Mouse (Mus musculus): Measurements from ENCODE around the gene Egfr.

The Egfr gene

DNA sequence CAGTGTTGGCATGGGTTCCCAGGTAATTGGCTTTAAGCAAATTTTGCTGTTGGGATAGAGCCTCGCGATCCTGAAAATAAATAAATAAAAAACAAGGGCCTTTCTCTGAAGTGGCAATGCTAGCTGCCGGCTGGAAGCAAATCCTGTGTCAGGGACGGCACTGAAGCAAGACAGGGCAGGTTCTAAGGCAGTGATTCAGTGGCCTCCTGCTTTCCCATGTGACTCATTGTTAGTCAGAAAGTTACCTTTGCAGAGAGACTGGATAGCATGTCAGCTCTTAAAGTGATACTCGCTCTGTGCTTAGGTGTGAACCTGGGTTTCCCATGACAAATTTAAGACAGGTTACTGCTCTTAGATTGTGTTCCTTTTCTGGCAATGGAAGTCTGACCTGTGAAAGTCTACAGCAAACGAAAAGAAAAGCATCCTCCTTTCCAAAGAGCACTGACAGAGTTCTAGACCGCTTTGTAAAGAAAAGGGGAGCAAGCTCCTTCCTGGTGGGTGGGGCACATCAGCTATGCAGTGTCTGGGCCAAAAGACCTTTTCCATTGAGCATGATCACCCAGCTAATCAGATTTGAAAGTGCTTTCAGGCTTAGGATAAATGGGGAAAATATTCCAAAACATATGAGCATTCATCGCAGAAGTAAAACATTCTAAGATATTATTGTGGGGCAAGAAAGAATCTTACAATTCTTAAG is 78.7 kb downstream of the Egfr start:
- no peak for DNase-seq

DNA sequence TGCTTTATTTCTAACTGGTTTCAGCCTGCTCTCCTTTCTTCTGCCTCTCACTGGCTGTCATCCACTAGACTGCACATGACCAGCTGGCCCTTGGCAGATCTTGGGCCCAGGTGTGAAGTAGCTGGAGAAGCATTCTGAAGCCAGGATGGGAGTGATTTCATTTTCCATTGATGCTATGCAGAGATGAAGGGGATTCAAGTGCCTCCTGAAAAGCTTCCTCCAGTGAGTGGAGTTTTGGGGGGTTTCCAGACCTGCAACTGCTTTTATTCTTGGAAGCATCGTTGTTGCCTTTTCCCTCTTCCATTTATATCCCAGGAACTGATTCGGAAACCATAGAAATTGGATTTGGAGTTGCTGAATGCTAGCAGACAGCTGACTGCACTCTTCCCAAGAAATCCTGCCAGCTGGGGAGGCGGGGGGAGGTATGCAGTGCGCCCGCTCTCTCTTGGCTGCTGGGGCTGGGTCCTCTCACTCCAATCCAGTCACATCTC is 80.0 kb downstream of the Egfr start:
- DNase-seq: no peak

DNA sequence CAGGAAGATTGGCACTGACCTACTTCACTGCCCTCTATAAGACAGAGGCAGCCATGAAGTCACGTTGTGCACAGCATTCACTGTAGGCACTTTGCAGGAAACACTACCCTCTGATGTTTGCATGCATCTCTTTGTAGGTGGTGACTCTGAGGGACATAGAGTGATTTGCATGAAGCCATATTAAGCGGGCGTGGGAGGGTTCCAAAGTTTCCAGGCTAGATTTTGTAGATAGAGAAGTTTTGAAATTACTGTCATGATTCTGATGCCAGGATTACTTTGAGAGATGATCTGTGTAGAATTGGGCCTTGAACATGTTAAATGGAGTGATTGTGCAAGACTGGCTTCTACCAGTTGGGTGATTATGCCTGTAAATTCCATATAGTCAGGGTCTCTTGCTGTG is 86.8 kb downstream of the Egfr start:
- no peak for DNase-seq

DNA sequence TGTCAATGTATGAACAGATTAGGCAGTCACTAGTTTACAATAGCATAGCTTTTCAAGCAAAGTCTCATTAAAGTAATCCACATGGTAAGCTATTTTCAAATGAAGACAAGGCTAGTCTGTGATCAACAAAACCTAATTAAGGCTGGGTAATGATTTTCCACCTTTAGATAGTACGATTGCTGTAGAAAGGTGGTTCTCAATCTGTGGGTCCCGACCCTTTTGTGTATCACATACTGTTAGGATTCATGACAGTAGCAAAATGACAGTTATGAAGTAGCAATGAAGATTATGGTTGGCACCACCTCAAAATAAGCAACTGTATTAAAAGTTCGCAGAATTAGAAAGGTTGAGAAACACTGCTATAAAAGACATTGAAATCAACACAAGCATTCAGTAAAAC is 90.9 kb downstream of the Egfr start:
- DNase-seq: no peak

DNA sequence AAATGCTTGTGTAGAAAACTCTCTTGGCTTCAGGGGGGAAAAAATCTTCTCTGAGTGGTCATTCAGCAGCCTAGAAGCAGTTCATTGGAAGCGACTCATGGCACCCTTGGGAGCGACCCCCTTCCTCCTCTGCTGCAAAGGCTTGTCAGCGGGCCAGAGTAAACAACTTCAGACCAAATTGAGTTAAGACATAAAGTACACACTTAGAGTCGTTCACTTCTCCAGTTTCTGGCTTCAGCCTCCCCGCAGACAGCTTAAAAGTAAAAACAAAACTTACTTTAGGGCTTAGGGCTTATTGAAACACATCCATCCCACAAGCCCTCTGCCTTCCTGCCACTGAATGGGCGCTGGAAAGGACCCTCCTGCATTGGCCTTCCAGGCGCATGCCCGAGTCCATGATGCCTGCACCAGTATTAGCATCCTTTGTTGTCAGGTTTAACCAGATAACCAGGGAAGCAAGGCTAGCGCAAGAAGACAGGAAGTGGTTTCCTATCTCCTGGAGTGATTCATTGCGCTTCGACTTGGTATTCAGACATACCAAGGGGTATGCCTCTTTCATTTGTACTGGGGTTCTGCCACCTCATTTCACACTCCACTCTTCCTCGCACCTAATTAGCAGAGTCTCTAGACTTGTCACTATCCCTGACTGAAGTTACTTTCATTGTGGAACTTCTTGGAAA is 92.0 kb downstream of the Egfr start:
- no peak for DNase-seq

DNA sequence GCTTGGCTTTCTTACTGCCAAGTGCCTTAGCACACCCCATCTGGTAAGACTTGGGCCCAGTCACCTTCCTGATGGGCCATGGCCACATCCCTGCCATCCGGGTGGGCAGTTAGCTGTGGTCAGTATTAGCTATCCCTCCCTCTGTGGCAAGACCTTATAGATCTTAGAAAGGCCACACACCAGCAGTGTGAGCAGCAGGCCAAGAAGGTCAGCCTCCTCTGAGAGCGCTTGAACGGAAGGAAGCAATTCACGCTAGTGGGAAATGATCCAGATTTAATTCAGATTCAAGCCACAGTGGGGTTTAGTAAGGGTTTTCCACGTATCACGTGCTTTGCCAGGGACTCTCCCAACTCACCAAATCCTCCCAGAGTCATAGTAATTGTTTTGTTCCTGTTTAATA is 96.9 kb downstream of the Egfr start:
- DNase-seq: no peak

DNA sequence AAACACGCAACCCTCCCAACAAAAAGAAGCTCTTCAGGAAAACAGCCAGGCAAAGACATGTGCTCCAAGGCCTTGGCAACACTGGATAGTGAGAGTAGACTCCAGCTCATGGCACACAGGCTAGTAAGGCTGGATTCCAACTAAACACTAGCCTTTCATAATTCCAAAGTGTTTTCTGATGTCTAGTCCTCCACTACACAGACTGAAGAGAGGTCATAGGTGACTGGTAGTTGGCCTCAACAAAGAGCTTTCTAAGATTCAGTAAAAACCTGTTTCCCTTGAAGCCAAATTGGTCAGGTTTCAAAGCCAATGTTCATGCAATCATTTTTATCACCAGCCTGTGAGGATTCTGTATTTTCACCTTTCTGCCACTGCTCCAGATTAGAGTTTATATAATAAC is 99.4 kb downstream of the Egfr start:
- no peak for DNase-seq

DNA sequence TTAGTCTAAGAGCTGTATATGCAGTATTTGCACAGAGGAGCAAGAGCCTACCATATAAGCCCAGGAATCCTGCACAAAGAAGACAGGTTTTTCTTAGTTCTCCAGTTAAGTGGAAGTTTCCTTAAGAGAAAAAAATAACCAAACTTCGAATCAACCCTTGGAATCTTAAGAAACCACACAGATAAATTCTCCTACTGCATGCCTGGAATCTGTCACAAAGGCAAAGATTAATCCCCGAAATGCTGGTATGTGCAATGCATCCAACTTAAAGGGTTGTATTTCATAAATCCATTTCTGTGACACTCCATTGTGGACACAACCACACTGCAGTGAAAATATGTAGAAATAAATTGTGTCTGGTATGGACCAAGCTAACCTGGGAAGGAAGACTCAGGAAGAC is 102.1 kb downstream of the Egfr start:
- DNase-seq: no peak

DNA sequence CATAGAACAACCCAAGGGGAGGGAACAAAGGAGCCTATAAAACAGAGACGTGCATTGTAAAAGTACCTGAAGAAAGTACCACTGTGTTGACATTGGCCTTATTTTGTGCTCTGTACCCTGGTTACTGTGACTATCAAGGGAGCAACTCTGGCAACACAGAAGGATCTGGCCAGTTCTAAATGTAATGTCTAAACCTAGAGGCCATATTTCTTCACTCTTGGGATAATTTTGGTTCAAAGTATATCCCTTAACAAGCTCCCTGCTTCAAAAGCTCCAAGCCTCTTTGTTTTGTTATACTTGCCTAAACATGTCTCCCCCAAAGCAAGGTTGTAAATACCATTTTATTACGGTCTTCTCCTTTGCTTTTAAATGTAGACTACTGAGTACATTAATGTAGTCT is 105.3 kb downstream of the Egfr start:
- DNase-seq: no peak

DNA sequence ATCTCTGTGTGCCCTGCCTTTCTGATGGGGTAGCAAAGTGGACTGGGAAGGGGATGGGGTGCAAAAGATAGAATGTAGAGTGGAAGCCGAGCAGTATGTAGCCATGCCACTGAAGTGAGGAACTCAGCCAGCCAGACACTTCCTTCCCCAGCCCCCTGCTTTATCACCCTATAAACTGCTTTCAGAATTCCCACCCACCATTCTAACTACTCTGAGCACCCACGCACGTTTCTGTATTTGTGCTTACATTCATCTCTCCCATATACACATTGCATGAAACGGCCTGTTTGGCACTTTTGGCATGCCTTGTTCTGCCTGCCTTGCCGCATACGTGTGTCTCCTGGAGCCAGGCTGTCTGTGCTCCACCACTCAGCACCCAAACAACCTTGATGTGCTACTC is 109.0 kb downstream of the Egfr start:
- no peak for DNase-seq

DNA sequence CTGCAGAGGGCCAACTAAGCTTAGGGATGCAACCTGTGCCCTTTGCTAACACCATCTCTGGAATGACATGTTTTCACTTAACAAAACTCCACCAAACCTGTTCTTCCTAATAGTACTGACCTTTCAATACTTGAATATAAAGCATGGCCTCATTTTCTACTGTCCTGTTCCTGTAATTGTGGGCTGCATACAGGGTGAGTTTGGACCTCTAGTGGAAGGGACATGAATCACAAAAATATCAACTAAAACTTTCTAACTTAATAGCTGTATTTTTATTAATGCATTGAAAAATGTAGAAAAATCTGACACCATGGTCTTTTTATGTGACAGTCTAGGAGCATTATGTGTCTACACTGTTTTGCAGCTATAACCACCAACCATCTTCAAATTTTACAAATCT is 111.5 kb downstream of the Egfr start:
- no peak for DNase-seq

DNA sequence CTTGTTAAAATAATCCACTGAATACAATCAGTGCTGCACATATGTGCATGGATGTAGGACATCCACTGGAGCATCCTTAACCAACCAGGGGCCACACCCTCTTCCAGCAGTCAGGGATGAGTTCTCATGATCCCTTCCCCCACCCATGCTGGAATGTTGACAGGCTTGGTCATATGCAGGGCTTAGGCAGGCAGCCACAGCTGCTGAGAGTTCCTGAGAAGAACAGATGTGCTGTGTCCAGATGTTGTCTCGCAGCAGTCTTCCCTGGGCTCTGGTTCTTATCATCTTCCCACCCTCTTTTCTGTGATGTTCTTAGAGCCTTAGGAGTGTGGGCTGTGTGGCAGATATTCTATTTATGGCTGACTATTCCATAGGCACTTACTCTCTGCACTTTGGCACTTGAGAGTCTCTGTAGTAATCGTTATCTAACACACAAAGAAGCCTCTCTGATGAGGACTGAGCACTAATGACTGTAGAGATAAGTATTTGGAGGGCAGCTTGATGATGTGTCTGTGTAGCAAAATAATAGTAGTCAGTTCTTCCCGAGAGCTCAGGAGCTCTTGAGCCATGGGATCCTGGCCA is 113.1 kb downstream of the Egfr start:
- DNase-seq: no peak

DNA sequence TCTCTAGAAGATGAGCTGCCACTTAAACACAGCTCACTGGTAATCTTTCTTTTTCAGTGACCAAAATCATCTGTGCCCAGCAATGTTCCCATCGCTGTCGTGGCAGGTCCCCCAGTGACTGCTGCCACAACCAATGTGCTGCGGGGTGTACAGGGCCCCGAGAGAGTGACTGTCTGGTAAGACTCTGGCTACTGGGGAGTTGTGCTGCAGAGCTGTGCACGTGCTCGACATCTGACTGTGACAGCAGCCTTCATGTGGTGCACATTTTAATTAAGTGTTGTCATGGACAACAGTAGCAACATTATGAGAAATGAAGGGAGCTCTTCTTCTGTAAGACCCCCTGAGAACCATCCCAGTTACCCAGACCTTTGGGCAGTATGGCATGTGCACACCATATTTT is 116.0 kb downstream of the Egfr start:
- no peak for DNase-seq

DNA sequence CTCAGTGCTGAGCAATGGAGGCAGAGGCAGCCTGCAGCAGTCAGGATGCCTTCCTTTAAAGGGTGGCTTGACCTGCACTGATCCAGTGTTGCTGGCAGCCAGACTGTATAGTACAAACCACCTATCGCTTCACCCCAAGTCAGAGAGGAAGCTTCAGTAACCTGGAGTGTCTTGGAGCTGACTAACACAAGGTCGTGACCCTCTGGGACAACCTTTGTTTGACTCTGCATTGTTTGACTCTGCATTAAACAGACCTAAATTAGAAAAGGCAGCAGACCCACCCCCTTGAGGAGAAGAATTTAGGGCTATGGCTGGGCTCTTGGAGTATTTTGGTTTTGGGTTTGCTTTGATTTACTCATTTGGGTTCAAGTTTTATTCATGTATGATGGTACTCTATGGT is 117.5 kb downstream of the Egfr start:
- DNase-seq: no peak

DNA sequence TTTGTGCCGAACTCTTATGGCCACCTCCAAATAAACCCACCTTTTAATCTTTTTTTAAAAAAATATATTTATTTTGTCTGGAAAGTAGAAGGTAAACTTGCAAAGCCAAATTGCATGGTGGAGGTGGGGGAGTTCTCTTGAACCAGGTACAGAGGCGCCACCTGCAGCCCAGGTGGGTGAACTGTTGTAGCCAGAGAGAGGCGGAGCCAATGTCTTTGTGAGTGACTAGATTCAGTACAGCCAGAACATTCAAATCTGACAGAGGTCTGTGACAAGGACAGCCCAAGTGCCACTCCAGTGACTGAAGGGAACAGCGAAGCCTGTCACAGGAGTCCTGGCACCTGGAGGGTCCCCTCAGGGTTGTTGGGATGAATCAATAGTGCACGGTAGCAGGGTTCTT is 119.1 kb downstream of the Egfr start:
- peak in 1 of 2 experiments; percentile 47 for DNase-seq

DNA sequence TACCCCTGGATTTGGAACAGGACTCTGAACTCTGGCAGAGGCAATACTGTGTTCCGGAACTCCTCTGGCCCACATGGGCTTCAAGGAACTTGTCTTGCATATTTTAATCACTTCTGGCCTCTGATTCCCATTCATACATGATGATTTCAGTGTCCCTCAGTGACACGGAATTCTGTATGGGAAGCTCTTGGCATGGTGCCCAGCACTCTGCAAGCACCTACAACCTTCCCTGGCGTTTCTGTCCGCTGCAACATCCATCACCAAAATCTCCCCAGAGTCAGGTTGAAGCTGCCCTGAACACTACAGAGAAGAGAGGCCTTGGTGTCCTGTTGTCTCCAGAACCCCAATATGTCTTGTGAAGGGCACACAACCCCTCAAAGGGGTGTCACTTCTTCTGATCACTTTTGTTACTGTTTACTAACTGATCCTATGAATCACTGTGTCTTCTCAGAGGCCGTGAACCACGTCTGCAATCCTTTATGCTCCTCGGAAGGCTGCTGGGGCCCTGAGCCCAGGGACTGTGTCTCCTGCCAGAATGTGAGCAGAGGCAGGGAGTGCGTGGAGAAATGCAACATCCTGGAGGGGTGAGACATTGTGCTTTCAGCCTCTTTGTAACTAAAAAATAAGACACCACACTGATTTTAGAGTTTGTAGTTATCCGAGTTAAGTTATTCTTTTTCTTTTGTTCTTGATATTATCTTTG is 125.8 kb downstream of the Egfr start:
- no peak for DNase-seq

DNA sequence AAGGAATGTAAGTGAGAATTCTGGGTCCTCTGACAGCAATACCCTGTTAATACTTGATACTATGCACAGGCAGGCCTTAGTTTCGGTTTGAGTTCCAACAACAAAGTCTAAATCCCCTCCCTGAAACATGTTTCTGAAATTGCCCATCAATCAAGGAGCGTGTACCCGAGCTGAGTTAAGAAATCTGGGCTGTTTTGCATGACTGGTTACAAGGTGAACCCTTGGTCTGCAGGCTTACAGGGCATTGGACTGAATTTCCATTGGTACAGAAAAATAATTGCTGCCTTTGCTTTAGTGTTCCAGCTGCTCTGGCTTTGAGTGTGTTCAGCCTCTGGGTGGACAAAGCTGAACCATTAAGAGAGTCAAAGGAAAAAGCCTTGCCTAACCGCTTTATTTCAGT is 129.9 kb downstream of the Egfr start:
- DNase-seq: no peak

DNA sequence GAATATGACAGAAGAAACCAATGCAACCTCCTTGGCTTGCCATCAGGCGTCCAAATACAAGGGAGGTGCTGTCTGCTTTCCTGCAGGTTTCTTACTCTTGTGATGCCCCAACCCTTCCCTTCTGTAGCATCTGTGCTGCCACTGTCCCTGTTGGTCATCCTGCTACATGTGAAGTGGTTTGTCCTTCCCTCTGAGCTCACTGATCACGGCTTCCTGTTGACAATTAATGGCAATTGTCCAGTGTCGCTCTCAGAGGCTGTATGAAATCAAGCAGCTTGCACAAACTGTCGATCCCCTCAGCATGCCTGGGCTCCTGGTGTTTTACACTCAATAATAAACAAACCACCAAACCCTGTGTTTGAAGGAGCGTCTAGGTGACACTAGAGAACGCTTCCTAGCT is 134.1 kb downstream of the Egfr start:
- DNase-seq: no peak

DNA sequence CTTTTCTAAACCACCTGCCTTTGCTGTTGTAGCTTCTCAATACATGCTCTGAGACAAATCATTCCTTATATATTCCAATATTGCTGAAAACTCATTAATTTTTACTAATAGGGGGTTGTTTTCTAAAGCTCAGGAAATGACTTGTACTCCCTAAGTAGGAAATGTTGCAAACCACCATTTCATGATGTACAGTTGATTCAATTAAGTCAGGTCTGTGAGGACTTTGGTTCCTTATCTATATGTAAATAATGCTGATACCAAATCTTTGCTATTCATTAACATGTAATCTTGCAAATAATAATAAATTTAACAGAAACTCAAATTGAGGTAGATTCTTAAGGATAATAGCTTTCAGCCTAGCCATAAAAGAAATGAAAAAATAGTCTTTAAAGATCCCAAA is 136.1 kb downstream of the Egfr start:
- DNase-seq: no peak

DNA sequence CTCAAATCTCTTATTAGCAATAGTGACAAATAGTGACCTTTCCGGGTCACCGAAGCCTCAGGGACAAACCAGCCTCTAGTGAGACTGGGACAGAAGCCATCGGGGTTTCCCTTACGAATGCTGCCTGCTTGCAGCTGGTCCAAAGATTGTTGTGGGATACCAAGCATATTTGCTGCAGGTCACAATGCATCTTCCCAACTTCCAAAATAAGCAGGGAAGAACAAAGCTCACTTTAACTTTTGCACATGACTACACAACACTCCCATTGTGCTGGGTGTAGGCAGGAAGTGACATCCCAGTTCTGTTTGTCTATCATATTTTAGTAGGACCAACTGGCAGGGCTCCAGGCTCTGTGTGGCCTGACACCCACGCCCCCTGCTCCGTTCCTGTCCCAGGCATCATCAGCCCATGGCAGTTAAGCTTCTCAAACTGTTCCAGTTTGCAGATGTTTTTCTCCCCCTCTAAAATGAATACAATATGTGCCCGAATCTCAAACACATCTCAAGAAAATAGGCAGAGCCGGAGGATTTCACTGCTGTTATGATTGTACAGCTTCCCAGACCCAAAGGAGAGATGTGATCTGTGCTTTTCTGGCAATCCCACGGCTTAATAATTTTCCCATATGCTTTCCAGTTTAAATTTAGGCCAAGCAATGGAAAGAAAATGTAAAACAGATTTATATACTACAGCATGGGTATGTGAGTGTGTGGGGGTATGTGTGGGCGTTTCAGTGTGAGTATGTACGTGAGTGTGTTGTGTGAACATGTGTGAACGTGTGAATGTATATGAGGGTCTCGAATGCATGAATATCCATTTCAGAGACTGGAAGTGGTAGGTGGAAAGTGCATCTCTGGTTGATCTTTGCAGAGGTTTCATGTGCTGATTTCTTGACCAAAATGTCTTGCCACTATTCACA is 143.7 kb downstream of the Egfr start:
- DNase-seq: no peak

DNA sequence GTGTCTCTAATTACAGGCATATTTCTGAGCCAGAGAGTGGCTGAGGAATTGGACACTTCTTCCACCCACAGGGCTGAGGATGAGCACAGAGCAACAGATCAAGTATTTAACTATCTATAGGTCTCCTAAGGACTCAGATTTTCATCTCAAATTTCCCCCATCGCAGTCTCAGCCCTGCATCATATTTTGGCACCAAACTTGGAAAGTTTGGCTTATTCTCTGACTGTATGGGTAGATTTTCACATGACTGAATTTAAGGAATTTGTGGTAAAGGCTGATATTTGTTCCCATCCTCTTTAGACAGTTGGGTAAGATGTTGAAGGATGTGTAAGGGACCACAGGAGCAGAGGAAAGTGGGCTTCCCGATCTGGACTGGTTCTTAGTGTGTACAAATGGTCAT is 145.7 kb downstream of the Egfr start:
- no peak for DNase-seq

DNA sequence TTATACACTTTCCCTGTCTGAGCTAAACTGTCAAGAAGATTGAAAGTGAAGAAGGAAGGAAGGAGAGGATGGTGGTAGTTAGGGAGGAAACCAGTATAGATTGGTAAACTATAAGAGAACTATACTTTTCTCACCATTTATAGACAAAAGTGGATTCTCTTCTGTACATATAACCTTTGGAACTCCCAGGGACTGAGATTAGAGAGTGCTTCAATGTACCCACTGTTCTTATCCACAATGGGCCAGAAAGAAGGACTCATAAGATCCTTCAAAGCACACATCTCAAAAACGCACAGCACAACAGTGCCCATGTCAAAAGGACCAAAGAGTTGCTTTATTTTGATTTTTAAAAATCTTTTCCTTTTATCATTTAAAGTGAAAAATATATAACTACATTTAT is 148.2 kb downstream of the Egfr start:
- no peak for DNase-seq

Data from spleen, adult 18-20 months (tissue).